ENCODE assay signal across 8 mouse cellular contexts in the genomic region with DNA sequence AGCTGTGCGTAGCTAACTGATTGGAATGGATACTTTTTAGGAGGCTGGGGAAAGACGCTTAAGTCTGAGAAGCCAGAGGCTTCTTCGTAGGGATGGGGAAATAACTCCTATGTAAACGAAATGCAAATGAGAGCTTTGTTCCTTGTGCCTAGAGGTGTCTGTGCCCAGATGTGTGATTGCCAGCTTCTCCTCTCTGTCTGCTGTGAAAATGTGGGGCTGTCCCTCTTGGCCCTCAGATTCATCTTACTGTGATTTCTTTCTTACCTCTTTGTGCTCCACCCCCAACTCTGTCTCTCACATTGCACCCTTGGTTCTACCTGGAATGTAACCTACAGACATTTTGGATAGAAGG. TPM values are rescaled to one million over a fixed set of nuclear protein-coding genes. Genes with fewer than 3 reads are reported as not detected.
DNase-seq lines count a peak whose midpoint lies in the region; ATAC-seq and TF ChIP-seq lines count a peak whose summit lies in the region.

No protein-coding gene starts in this region.

- TF ChIP-seq CTCF in hindbrain, postnatal 0 days (IDR thresholded peaks at IDR 0.05; ENCODE audit: low read depth), result no peak

- no peak overlapping the region for H3K27ac ChIP-seq in kidney, embryonic 14.5 days (ENCODE audit: low read depth, low read length)
- H3K27ac ChIP-seq in embryonic facial prominence, embryonic 10.5 days (replicated peaks), result peak overlapping the region; percentile 83
- no peak overlapping the region for H3K27ac ChIP-seq in hindbrain, postnatal 0 days
- no peak overlapping the region for H3K27ac ChIP-seq in midbrain, embryonic 16.5 days (ENCODE audit: low read length)

- ATAC-seq in kidney, embryonic 14.5 days (ENCODE audit: low FRiP score, low TSS enrichment), result no peak
- no peak for ATAC-seq in hindbrain, postnatal 0 days
- no peak for ATAC-seq in midbrain, embryonic 16.5 days

- WGBS in kidney, embryonic 14.5 days, result 2% methylated on average over 4 of the region's 4 CpGs
- WGBS in embryonic facial prominence, embryonic 10.5 days, result 2% methylated on average over 4 of the region's 4 CpGs
- under 1% methylated on average over 4 of the region's 4 CpGs for WGBS in hindbrain, postnatal 0 days
- 0% methylated on average over 4 of the region's 4 CpGs for WGBS in midbrain, embryonic 16.5 days

- H3K36me3 ChIP-seq in kidney, embryonic 14.5 days (ENCODE audit: control insufficient read depth, insufficient read depth, low read length), result no peaks in the 10 kb centered on the region; the same call in 1 of the 2 replicates
- peaks cover 6% of the 10 kb centered on the region for H3K36me3 ChIP-seq in embryonic facial prominence, embryonic 10.5 days (replicated peaks)
- no peaks in the 10 kb centered on the region for H3K36me3 ChIP-seq in hindbrain, postnatal 0 days (ENCODE audit: insufficient read depth, low read length)
- H3K36me3 ChIP-seq in midbrain, embryonic 16.5 days (ENCODE audit: control insufficient read depth, insufficient read depth, low read length), result peaks cover 3% of the 10 kb centered on the region; the same call in 1 of the 2 replicates

- H3K4me3 ChIP-seq in kidney, embryonic 14.5 days (ENCODE audit: low read length), result peak overlapping the region; percentile 51
- H3K4me3 ChIP-seq in embryonic facial prominence, embryonic 10.5 days, result peak overlapping the region; percentile 74
- H3K4me3 ChIP-seq in hindbrain, postnatal 0 days (ENCODE audit: low read length), result peak overlapping the region; percentile 48
- H3K4me3 ChIP-seq in midbrain, embryonic 16.5 days (ENCODE audit: low read depth, low read length), result peak overlapping the region; percentile 38

- H3K9ac ChIP-seq in kidney, embryonic 14.5 days (ENCODE audit: low read depth, low read length), result no peak overlapping the region; the same call in 1 of the 2 replicates
- peak overlapping the region; percentile 37; the same call in 1 of the 2 replicates for H3K9ac ChIP-seq in hindbrain, postnatal 0 days (replicated peaks; ENCODE audit: low read length)
- peak overlapping the region; percentile 10; the same call in 1 of the 2 replicates for H3K9ac ChIP-seq in midbrain, embryonic 16.5 days (ENCODE audit: low read depth, low read length)

- H3K4me1 ChIP-seq in kidney, embryonic 14.5 days (ENCODE audit: control insufficient read depth, insufficient read depth, low read length), result peaks cover 16% of the 10 kb centered on the region; the same call in 1 of the 2 replicates
- peaks cover 53% of the 10 kb centered on the region for H3K4me1 ChIP-seq in embryonic facial prominence, embryonic 10.5 days
- peaks cover 30% of the 10 kb centered on the region for H3K4me1 ChIP-seq in hindbrain, postnatal 0 days (ENCODE audit: insufficient read depth, low read length)
- peaks cover 51% of the 10 kb centered on the region for H3K4me1 ChIP-seq in midbrain, embryonic 16.5 days (ENCODE audit: control insufficient read depth, insufficient read depth, low read length)

- H3K9me3 ChIP-seq in kidney, embryonic 14.5 days (ENCODE audit: control insufficient read depth, low read length), result no peaks in the 10 kb centered on the region
- no peaks in the 10 kb centered on the region for H3K9me3 ChIP-seq in embryonic facial prominence, embryonic 10.5 days
- no peaks in the 10 kb centered on the region for H3K9me3 ChIP-seq in hindbrain, postnatal 0 days (ENCODE audit: low read length)
- no peaks in the 10 kb centered on the region for H3K9me3 ChIP-seq in midbrain, embryonic 16.5 days (replicated peaks; ENCODE audit: control insufficient read depth, low read length, poor library complexity, severe bottlenecking)

- DNase-seq in kidney, adult 9 months, result no peak
- no peak for DNase-seq in embryonic facial prominence, embryonic 10.5 days (ENCODE audit: low spot score)
- no peak for DNase-seq in hindbrain, postnatal 0 days (ENCODE audit: low spot score)
- no peak for DNase-seq in adrenal gland, adult 18-20 months (ENCODE audit: low spot score in 2 of 2)
- no peak for DNase-seq in layer of hippocampus, adult 18-20 months (ENCODE audit: low spot score in 2 of 2)
- DNase-seq in cerebellum, adult 8-10 months, result no peak

- no peaks in the 10 kb centered on the region for H3K27me3 ChIP-seq in kidney, embryonic 14.5 days (ENCODE audit: control insufficient read depth, insufficient read depth, low read length)
- peaks cover 29% of the 10 kb centered on the region for H3K27me3 ChIP-seq in embryonic facial prominence, embryonic 10.5 days (replicated peaks; ENCODE audit: low read depth, poor library complexity, severe bottlenecking)
- H3K27me3 ChIP-seq in hindbrain, postnatal 0 days (ENCODE audit: insufficient read depth, low read length), result no peaks in the 10 kb centered on the region
- peaks cover 25% of the 10 kb centered on the region for H3K27me3 ChIP-seq in midbrain, embryonic 16.5 days (ENCODE audit: control insufficient read depth, insufficient read depth, low read depth, low read length)

- H3K4me2 ChIP-seq in kidney, embryonic 14.5 days (replicated peaks; ENCODE audit: low read depth, low read length), result peak overlapping the region; percentile 99
- H3K4me2 ChIP-seq in hindbrain, postnatal 0 days (ENCODE audit: low read depth, low read length), result peak overlapping the region; percentile 100
- H3K4me2 ChIP-seq in midbrain, embryonic 16.5 days (ENCODE audit: low read length), result peak overlapping the region; percentile 99

RNA-seq across cellular contexts. Expression of a gene that starts 2.1 kb away (rescaled TPM):
- polyA plus RNA-seq in kidney, embryonic 14.5 days (2014; fragmentation: Nextera tagmentation; extraction: Ambion mirVana), result 1.8 and 2.2 TPM in 2 replicates
- polyA plus RNA-seq in embryonic facial prominence, embryonic 10.5 days (2016; fragmentation: Nextera tagmentation; extraction: Ambion mirVana), result 0.98 and 1.2 TPM in 2 replicates
- total RNA-seq in hindbrain, postnatal 0 days (2014; rRNA removed), result 3.7 and 5.4 TPM in 2 replicates
- polyA plus RNA-seq in hindbrain, postnatal 0 days (2015; fragmentation: Nextera tagmentation; extraction: Ambion mirVana), result 0.73 and 0.82 TPM in 2 replicates
- 0.49 and 0.61 TPM in 2 replicates for polyA plus RNA-seq in midbrain, embryonic 16.5 days (2015; fragmentation: Nextera tagmentation; extraction: Ambion mirVana)
- total RNA-seq in adrenal gland, adult 18-20 months (2021), result 100 to 1,000 TPM in 1 of 2 experiments, 10 to 100 TPM in 1; 89.7 to 101 TPM
- 10 to 100 TPM; 12.1 to 16.8 TPM for total RNA-seq in layer of hippocampus, adult 18-20 months (2021)

RNA-seq across cellular contexts. Expression of a gene that starts 6.0 kb away (rescaled TPM):
- not detected in 2 replicates for polyA plus RNA-seq in kidney, embryonic 14.5 days (2014; fragmentation: Nextera tagmentation; extraction: Ambion mirVana)
- polyA plus RNA-seq in embryonic facial prominence, embryonic 10.5 days (2016; fragmentation: Nextera tagmentation; extraction: Ambion mirVana), result 0.74 TPM in 1 of 2 replicates, not detected in the other
- not detected in 2 replicates for total RNA-seq in hindbrain, postnatal 0 days (2014; rRNA removed)
- polyA plus RNA-seq in hindbrain, postnatal 0 days (2015; fragmentation: Nextera tagmentation; extraction: Ambion mirVana), result not detected in 2 replicates
- polyA plus RNA-seq in midbrain, embryonic 16.5 days (2015; fragmentation: Nextera tagmentation; extraction: Ambion mirVana), result 1.4 TPM in 1 of 2 replicates, not detected in the other
- under 1 TPM in 1 of 2 experiments, not detected in 1; 0.30 TPM for total RNA-seq in adrenal gland, adult 18-20 months (2021)
- total RNA-seq in layer of hippocampus, adult 18-20 months (2021), result 1 to 10 TPM; 2.5 to 4.4 TPM

RNA-seq across cellular contexts. Expression of a gene that starts 15.0 kb away (rescaled TPM):
- 19.6 and 24.9 TPM in 2 replicates for polyA plus RNA-seq in kidney, embryonic 14.5 days (2014; fragmentation: Nextera tagmentation; extraction: Ambion mirVana)
- 25.3 and 28.2 TPM in 2 replicates for polyA plus RNA-seq in embryonic facial prominence, embryonic 10.5 days (2016; fragmentation: Nextera tagmentation; extraction: Ambion mirVana)
- 32.1 and 40.7 TPM in 2 replicates for total RNA-seq in hindbrain, postnatal 0 days (2014; rRNA removed)
- 23.8 and 26.8 TPM in 2 replicates for polyA plus RNA-seq in hindbrain, postnatal 0 days (2015; fragmentation: Nextera tagmentation; extraction: Ambion mirVana)
- 35.4 and 39.1 TPM in 2 replicates for polyA plus RNA-seq in midbrain, embryonic 16.5 days (2015; fragmentation: Nextera tagmentation; extraction: Ambion mirVana)
- 10 to 100 TPM; 28.6 to 37.6 TPM for total RNA-seq in adrenal gland, adult 18-20 months (2021)
- 10 to 100 TPM; 39.8 to 39.9 TPM for total RNA-seq in layer of hippocampus, adult 18-20 months (2021)

RNA-seq across cellular contexts. Expression of a gene that starts 21.6 kb away (rescaled TPM):
- 632 and 773 TPM in 2 replicates for polyA plus RNA-seq in kidney, embryonic 14.5 days (2014; fragmentation: Nextera tagmentation; extraction: Ambion mirVana)
- polyA plus RNA-seq in embryonic facial prominence, embryonic 10.5 days (2016; fragmentation: Nextera tagmentation; extraction: Ambion mirVana), result 786 and 805 TPM in 2 replicates
- total RNA-seq in hindbrain, postnatal 0 days (2014; rRNA removed), result 43.6 and 45.6 TPM in 2 replicates
- 103 and 107 TPM in 2 replicates for polyA plus RNA-seq in hindbrain, postnatal 0 days (2015; fragmentation: Nextera tagmentation; extraction: Ambion mirVana)
- polyA plus RNA-seq in midbrain, embryonic 16.5 days (2015; fragmentation: Nextera tagmentation; extraction: Ambion mirVana), result 77.1 and 86.2 TPM in 2 replicates
- total RNA-seq in adrenal gland, adult 18-20 months (2021), result 10 to 100 TPM; 14.3 to 19.6 TPM
- total RNA-seq in layer of hippocampus, adult 18-20 months (2021), result 1 to 10 TPM; 2.3 to 2.4 TPM

RNA-seq across cellular contexts. Expression of a gene that starts 21.6 kb away (rescaled TPM):
- 42.8 and 64.0 TPM in 2 replicates for polyA plus RNA-seq in kidney, embryonic 14.5 days (2014; fragmentation: Nextera tagmentation; extraction: Ambion mirVana)
- 82.0 and 82.1 TPM in 2 replicates for polyA plus RNA-seq in embryonic facial prominence, embryonic 10.5 days (2016; fragmentation: Nextera tagmentation; extraction: Ambion mirVana)
- 29.6 and 33.4 TPM in 2 replicates for total RNA-seq in hindbrain, postnatal 0 days (2014; rRNA removed)
- 12.8 and 13.9 TPM in 2 replicates for polyA plus RNA-seq in hindbrain, postnatal 0 days (2015; fragmentation: Nextera tagmentation; extraction: Ambion mirVana)
- polyA plus RNA-seq in midbrain, embryonic 16.5 days (2015; fragmentation: Nextera tagmentation; extraction: Ambion mirVana), result 13.2 and 14.9 TPM in 2 replicates
- total RNA-seq in adrenal gland, adult 18-20 months (2021), result 10 to 100 TPM; 75.5 to 87.1 TPM
- total RNA-seq in layer of hippocampus, adult 18-20 months (2021), result 10 to 100 TPM; 11.5 to 12.8 TPM
